Mouse (Mus musculus) brown adipose tissue, adult 24 weeks (tissue): Measurements from ENCODE around the gene Dynll1. TPM values are rescaled to one million over a fixed set of nuclear protein-coding genes. Genes with fewer than 3 reads are reported as not detected.

Experiments
- H3K27ac ChIP-seq: fragments of 200-500 bp; replicated peaks from 2 replicates; pipeline ENCODE4 v1.5.1; 2012; ENCODE audit warnings: low read depth, mild to moderate bottlenecking, low read length
- H3K4me1 ChIP-seq: fragments of 200-500 bp; 2 replicates; pipeline ENCODE4 v1.6.1; 2012; ENCODE audit warnings: low read length, mixed read lengths; ENCODE audit not compliant: control insufficient read depth, insufficient read depth, insufficient read length
- H3K4me3 ChIP-seq: fragments of 200-500 bp; 2 replicates; pipeline ENCODE4 v1.5.1; 2012; ENCODE audit warnings: low read depth, mild to moderate bottlenecking, low read length, moderate library complexity; ENCODE audit not compliant: insufficient read depth
- polyA plus RNA-seq: library from polyadenylated mRNA; stranded (reverse); fragments of >200 nt; gene quantifications from 2 replicates; pipeline ENCODE4 v1.2.4, GENCODE M21; 2012; ENCODE audit not compliant: missing spikeins, insufficient read depth, insufficient read length

Gene Dynll1
- polyA plus RNA-seq, 1 experiment, result 93.6 TPM

DNA sequence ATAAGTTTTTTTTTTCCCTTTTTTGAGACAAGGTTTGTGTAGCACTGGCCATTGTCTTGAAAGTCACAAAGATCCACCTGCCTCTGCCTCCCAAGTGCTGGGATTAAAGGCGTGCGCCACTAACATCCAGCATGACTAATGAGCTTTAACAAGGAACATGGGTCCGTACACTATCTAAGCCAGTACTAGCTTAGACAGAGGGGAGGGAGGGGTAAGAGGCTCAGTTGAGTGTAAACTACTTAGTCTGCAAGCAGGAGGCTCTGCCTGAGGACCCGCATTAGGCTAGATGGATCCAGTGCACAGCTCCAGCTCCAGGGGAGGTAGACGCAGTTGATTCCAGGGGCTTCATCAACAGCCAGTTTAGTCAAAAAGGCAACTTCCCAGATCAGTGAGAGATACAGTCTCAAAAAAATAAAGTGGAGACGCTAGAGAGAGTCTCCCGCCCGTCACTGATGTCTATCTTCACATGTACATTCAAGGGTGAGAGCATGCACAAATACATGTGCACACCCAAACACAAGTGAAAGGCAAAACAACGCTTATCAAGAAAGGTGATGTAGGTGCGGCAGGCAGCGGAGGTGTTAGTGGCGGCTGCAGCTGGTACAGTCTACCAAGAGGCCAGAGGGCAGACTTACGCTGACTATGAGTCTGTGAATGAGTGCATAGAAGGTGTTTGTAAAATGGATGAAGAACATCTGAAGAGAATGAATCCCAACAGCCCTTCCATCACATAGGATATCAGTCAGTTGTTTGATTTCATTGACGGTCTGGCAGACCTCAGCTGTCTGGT, 38.1 kb downstream of the Dynll1 start:
- no peak overlapping the region for H3K4me3 ChIP-seq
- peaks cover 14% of the 10 kb centered on the region for H3K4me1 ChIP-seq
- H3K27ac ChIP-seq, result no peak overlapping the region

DNA sequence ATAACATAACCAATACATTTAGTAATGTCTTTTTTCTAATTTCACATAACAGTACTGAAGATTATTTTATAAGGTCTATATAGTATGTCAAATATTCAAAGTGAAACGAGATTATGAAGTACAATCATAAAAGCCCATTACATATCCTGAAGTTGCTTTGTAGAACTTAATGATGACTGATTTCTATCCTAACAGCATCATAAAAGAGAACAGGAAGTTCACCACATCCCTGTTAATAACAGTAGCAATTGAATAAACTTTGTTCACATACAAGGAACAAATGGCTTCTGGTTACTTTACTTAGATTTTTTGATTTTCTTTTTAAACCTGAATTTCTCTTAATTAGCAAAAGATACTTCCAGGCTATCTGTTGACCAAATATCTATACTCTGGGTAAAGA, 38.9 kb downstream of the Dynll1 start:
- no peak overlapping the region for H3K27ac ChIP-seq

DNA sequence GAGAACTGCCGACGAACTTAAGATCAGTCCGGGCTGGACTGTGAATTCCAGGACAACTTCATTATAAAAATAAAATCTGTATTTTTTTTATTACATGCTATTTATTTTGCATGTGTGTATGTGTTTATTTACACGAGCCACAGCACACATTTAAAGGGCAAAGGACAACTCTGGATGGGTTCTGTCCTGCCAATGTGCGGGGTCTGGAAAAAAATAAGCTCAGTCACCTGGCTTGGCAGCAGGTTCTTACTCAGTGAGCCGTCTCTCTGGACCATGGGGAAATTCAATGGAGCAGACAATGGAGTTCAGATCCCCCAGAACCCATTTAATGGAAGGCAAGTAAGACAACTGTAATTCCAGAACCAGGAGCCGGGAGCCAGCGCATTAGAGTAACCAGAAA, 39.7 kb downstream of the Dynll1 start:
- Histone ChIP-seq H3K4me1 (peaks cover 8% of the 10 kb centered on the region; the same call in 1 of the 2 replicates), H3K4me3 (no peak overlapping the region), H3K27ac (no peak overlapping the region)

More for the DNA sequence above, 38.9 kb downstream of the Dynll1 start:
- no peak overlapping the region for H3K4me3 ChIP-seq
- peaks cover 10% of the 10 kb centered on the region for H3K4me1 ChIP-seq

DNA sequence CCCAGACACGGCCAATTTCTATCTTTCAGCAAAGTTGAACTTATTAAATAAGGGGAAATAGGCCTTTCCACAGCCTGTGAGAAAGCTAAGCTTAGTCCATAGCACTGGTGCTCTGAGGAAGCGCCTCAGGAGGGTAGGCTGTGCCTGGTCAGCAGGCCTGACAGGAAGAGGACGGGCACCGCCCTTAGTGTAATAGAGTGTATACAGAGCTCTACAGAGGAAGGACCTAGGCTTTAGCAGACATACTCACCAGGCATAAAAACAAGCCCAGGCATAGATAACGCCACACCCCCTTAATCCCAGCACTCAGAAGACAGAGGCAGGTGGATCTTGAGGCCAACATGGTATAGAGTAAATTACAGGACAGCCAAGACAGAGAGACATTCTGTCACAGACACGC, 40.4 kb downstream of the Dynll1 start:
- peaks cover 8% of the 10 kb centered on the region; the same call in 1 of the 2 replicates for H3K4me1 ChIP-seq
- H3K4me3 ChIP-seq, result no peak overlapping the region
- no peak overlapping the region for H3K27ac ChIP-seq

DNA sequence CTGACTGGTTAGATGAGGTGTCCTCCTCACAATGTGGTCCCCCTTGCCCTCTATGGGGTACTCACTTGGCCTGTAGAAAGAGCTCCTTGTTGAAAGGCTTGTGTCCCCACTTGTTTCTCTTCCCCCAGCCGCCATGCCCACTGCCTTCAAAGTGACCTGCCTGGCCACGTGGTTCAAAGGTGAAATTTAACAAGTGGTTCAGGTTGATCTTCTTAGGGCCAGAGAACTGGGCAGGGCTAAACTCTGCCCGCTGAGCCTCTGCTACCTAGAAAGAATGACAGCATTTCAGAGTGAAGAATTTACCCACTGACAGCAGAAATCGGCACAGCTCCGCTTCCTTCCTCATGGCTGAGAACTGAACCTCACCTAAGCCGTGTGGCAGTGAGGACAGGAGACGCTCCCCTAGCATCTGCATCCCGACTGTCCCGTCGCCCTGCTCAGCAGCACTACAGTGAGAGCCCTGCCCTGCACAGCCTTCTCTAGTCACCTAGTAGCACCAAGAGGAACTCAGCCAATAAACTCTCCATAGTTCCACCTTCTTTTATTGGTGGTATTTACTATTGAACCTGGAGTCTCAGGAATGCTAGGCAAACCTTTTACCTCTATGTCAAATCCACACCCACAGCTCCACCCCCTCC, 43.8 kb downstream of the Dynll1 start:
- no peak overlapping the region for H3K27ac ChIP-seq
- no peak overlapping the region for H3K4me3 ChIP-seq
- H3K4me1 ChIP-seq, result 0 out of 2 replicates have a peak, but pooled peaks cover 2% of the 10 kb centered on the region

DNA sequence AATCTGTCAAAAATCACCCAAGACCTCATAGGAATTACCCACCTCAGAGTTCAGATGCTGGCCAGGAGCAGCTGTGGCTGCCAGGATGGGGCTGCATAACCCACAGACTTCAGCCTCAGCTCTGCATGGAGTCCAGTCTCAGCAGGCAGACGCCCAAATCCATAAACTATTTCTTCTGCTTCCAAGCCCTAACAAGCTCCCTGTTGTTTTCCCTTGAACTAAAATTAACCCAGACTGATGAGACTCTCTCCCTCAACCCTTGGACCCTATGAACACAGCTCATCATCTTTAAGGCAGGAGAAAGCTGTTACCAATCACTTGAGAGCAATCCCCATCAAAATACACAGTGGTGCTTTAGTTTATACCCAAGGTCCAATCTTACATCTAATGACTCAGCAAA, 45.3 kb downstream of the Dynll1 start:
- H3K4me1 ChIP-seq, result no peaks in the 10 kb centered on the region
- no peak overlapping the region for H3K27ac ChIP-seq
- H3K4me3 ChIP-seq, result no peak overlapping the region

Other genes starting within 250 kb of the Dynll1 start
- gene Gm10401, start 202.7 kb downstream of the Dynll1 start, polyA plus RNA-seq, result not detected in 2 replicates
- gene Acads, start 181.7 kb downstream of the Dynll1 start, polyA plus RNA-seq, result 345 and 375 TPM in 2 replicates
- 9.4 and 11.0 TPM in 2 replicates for gene Unc119b, start 166.0 kb downstream of the Dynll1 start, polyA plus RNA-seq
- gene Mlec, start 142.8 kb downstream of the Dynll1 start, polyA plus RNA-seq, result 49.5 and 76.9 TPM in 2 replicates
- gene Cabp1, start 106.6 kb downstream of the Dynll1 start, polyA plus RNA-seq, result 1.0 and 1.3 TPM in 2 replicates
- 187 and 188 TPM in 2 replicates for gene Pop5, start 65.2 kb downstream of the Dynll1 start, polyA plus RNA-seq
- gene Rnf10, start 28.1 kb downstream of the Dynll1 start, polyA plus RNA-seq, result 122 and 124 TPM in 2 replicates
- gene Coq5, start 21.3 kb downstream of the Dynll1 start, polyA plus RNA-seq, result 95.7 and 103 TPM in 2 replicates
- gene Srsf9, start 26.2 kb upstream of the Dynll1 start, polyA plus RNA-seq, result 40.6 and 50.7 TPM in 2 replicates
- gene Gatc, start 40.2 kb upstream of the Dynll1 start, polyA plus RNA-seq, result 35.7 and 45.5 TPM in 2 replicates
- 33.2 and 38.6 TPM in 2 replicates for gene Triap1, start 40.2 kb upstream of the Dynll1 start, polyA plus RNA-seq
- 4,430 and 5,347 TPM in 2 replicates for gene Cox6a1, start 48.0 kb upstream of the Dynll1 start, polyA plus RNA-seq
- gene Msi1, start 128.6 kb upstream of the Dynll1 start, polyA plus RNA-seq, result 1.1 TPM in 1 of 2 replicates, not detected in the other
- gene Pla2g1b, start 165.3 kb upstream of the Dynll1 start, polyA plus RNA-seq, result not detected in 2 replicates
- 11.4 and 18.4 TPM in 2 replicates for gene Sirt4, start 183.7 kb upstream of the Dynll1 start, polyA plus RNA-seq
- gene Pxn, start 205.7 kb upstream of the Dynll1 start, polyA plus RNA-seq, result 10.6 and 12.2 TPM in 2 replicates